Mouse (Mus musculus): ENCODE data around the gene Ppp1r36.

- TF ChIP-seq POLR2A (IDR thresholded peaks at IDR 0.05; ENCODE audit: borderline replicate concordance, control insufficient read depth, low read depth, low read length) (no peak), CTCF (IDR thresholded peaks at IDR 0.05; ENCODE audit: control insufficient read depth, insufficient read depth, low read length) (no peak)
Measured at GRCm38 (mm10) chr12:76474802-76475201, 57.5 kb downstream of the Ppp1r36 start.

Measured in bone marrow, adult 2 months (tissue).